Mouse (Mus musculus) midbrain, postnatal 0 days (tissue): ENCODE data around the gene Atp6v1c2. TPM values are rescaled to one million over a fixed set of nuclear protein-coding genes. Genes with fewer than 3 reads are reported as not detected.
A peak's percentile ranks its signal among the peaks of the same experiment; 100 is the strongest.

Experiments used
- ATAC-seq: fragments of 200-750 bp; cut with Nextera tagmentation; 2 replicates; pipeline ENCODE4 v1.8.0; 2017; ENCODE audit warnings: moderate number of reproducible peaks, mild to moderate bottlenecking, moderate TSS enrichment, moderate library complexity; ENCODE audit not compliant: low FRiP score
- DNase-seq: peaks from one replicate; pipeline ENCODE4 v3.0.0-alpha.2; 2015; ENCODE audit warnings: low spot score
- H3K27ac ChIP-seq: fragments of 300-500 bp; sonication (generic); 2 replicates; pipeline ENCODE4 v1.5.1; 2014; ENCODE audit warnings: low read depth, mild to moderate bottlenecking, low read length, mixed read lengths
- H3K27me3 ChIP-seq: fragments of 300-500 bp; sonication (generic); 2 replicates; pipeline ENCODE4 v1.6.1; 2014; ENCODE audit warnings: low read length, control low read depth, mixed read lengths; ENCODE audit not compliant: insufficient read depth
- H3K36me3 ChIP-seq: fragments of 300-500 bp; sonication (generic); 2 replicates; pipeline ENCODE4 v1.6.1; 2014; ENCODE audit warnings: low read length, control low read depth, mixed read lengths; ENCODE audit not compliant: insufficient read depth
- H3K4me1 ChIP-seq: fragments of 300-500 bp; sonication (generic); 2 replicates; pipeline ENCODE4 v1.6.1; 2014; ENCODE audit warnings: mild to moderate bottlenecking, control low read depth, antibody characterized with exemption, low read length, mixed read lengths; ENCODE audit not compliant: insufficient read depth
- H3K4me2 ChIP-seq: fragments of 300-500 bp; sonication (generic); 2 replicates; pipeline ENCODE4 v1.6.1; 2014; ENCODE audit warnings: low read depth, mild to moderate bottlenecking, low read length, mixed read lengths; ENCODE audit not compliant: poor library complexity, severe bottlenecking
- H3K4me3 ChIP-seq: fragments of 300-500 bp; sonication (generic); 2 replicates; pipeline ENCODE4 v1.5.1; 2014; ENCODE audit warnings: low read depth, mild to moderate bottlenecking, low read length, moderate library complexity
- H3K9ac ChIP-seq: fragments of 300-500 bp; sonication (generic); replicated peaks from 2 replicates; pipeline ENCODE4 v1.6.1; 2014; ENCODE audit warnings: mild to moderate bottlenecking, low read length, moderate library complexity, mixed read lengths; ENCODE audit not compliant: poor library complexity, severe bottlenecking
- H3K9me3 ChIP-seq: fragments of 300-500 bp; sonication (generic); 2 replicates; pipeline ENCODE4 v1.6.1; 2016; ENCODE audit warnings: low read length, control low read depth
- CTCF ChIP-seq: IDR thresholded peaks from 2 replicates; pipeline ENCODE4 v1.5.1; 2016; ENCODE audit warnings: antibody characterized with exemption, mild to moderate bottlenecking
- WGBS: fragments of 180-500 bp; shearing (Covaris S2); extraction: QIAGEN DNeasy Blood & Tissue Kit; methylation state at CpG from one replicate; pipeline ENCODE4 v1.1.7; 2014; 5-methylcytosine and 5-hydroxymethylcytosine counted together
- polyA plus RNA-seq: library from polyadenylated mRNA; unstranded; fragments of >200 nt; fragmentation: Nextera tagmentation; extraction: Ambion mirVana; gene quantifications from 2 replicates; pipeline ENCODE4 v1.2.1, GENCODE M21; 2015
- total RNA-seq: library from RNA; depleted of rRNA; stranded (reverse); fragments of >200 nt; gene quantifications from 2 replicates; pipeline ENCODE4 v1.2.3, GENCODE M21; 2014

Atp6v1c2 gene
- total and polyA plus RNA-seq, 2 experiments from 2014 or later: 1.9 to 2.0 TPM

- DNase-seq: peak; percentile 12
- TF ChIP-seq CTCF: no peak
These were observed 18.3 kb upstream of the Atp6v1c2 start for GRCm38 (mm10) chr12:17347327-17348047.

GRCm38 (mm10) chr12:17339114-17339905 lies 10.2 kb upstream of the Atp6v1c2 start:
- ATAC-seq: no peak
- WGBS: 72% methylated on average over 3 of the region's 3 CpGs
- H3K4me1 ChIP-seq: no peaks in the 10 kb centered on the region
- H3K27me3 ChIP-seq: no peaks in the 10 kb centered on the region
- no peak overlapping the region for H3K27ac ChIP-seq
- no peak for DNase-seq
- peak; percentile 38 for TF ChIP-seq CTCF
- H3K36me3 ChIP-seq: no peaks in the 10 kb centered on the region
- H3K9me3 ChIP-seq: no peaks in the 10 kb centered on the region
- H3K9ac ChIP-seq: no peak overlapping the region
- no peak overlapping the region for H3K4me2 ChIP-seq
- H3K4me3 ChIP-seq: no peak overlapping the region

More at GRCm38 (mm10) chr12:17347327-17348047, 18.3 kb upstream of the Atp6v1c2 start:
- H3K9me3 ChIP-seq: no peaks in the 10 kb centered on the region
- peak overlapping the region; percentile 95 for H3K4me2 ChIP-seq
- 33% methylated on average over 11 of the region's 11 CpGs for WGBS
- H3K4me1 ChIP-seq: peaks cover 8% of the 10 kb centered on the region; the same call in 1 of the 2 replicates
- peak; percentile 53 for ATAC-seq
- H3K27me3 ChIP-seq: no peaks in the 10 kb centered on the region
- H3K4me3 ChIP-seq: peak overlapping the region; percentile 56
- H3K9ac ChIP-seq: peak overlapping the region; percentile 54
- peaks cover 14% of the 10 kb centered on the region; the same call in 1 of the 2 replicates for H3K36me3 ChIP-seq
- H3K27ac ChIP-seq: peak overlapping the region; percentile 72

GRCm38 (mm10) chr12:17338338-17338737 lies 9.2 kb upstream of the Atp6v1c2 start:
- Histone ChIP-seq H3K4me3 (no peak overlapping the region), H3K9ac (no peak overlapping the region), H3K4me2 (no peak overlapping the region), H3K9me3 (no peaks in the 10 kb centered on the region), H3K27me3 (no peaks in the 10 kb centered on the region), H3K36me3 (no peaks in the 10 kb centered on the region), H3K4me1 (no peaks in the 10 kb centered on the region), H3K27ac (no peak overlapping the region)
- no peak for DNase-seq
- TF ChIP-seq CTCF: no peak
- WGBS: 84% methylated on average over 2 of the region's 2 CpGs
- no peak for ATAC-seq

GRCm38 (mm10) chr12:17333459-17333858 lies 4.3 kb upstream of the Atp6v1c2 start:
- H3K27ac ChIP-seq: no peak overlapping the region
- DNase-seq: no peak
- H3K27me3 ChIP-seq: no peaks in the 10 kb centered on the region
- no peak for ATAC-seq
- no peaks in the 10 kb centered on the region for H3K9me3 ChIP-seq
- no peaks in the 10 kb centered on the region for H3K4me1 ChIP-seq
- no peak overlapping the region for H3K9ac ChIP-seq
- H3K4me2 ChIP-seq: no peak overlapping the region
- H3K4me3 ChIP-seq: no peak overlapping the region
- no peak for TF ChIP-seq CTCF
- H3K36me3 ChIP-seq: no peaks in the 10 kb centered on the region
- WGBS: 50% methylated on average over 1 of the region's 1 CpGs

GRCm38 (mm10) chr12:17324549-17325470 lies 4.3 kb downstream of the Atp6v1c2 start:
- peak overlapping the region; percentile 48; the same call in 1 of the 2 replicates for H3K9ac ChIP-seq
- peaks cover 23% of the 10 kb centered on the region for H3K27me3 ChIP-seq
- H3K36me3 ChIP-seq: no peaks in the 10 kb centered on the region
- no peaks in the 10 kb centered on the region for H3K9me3 ChIP-seq
- ATAC-seq (peak; percentile 69), DNase-seq (no peak)
- WGBS: 4% methylated on average over 48 of the region's 51 CpGs
- no peak for TF ChIP-seq CTCF
- no peaks in the 10 kb centered on the region for H3K4me1 ChIP-seq
- peak overlapping the region; percentile 49 for H3K4me3 ChIP-seq
- peak overlapping the region; percentile 88 for H3K4me2 ChIP-seq
- H3K27ac ChIP-seq: no peak overlapping the region
